Mouse (Mus musculus): ENCODE results near the gene Secisbp2.

Secisbp2 gene

GRCm38 (mm10) chr13:51685290-51685966 lies 33.9 kb downstream of the Secisbp2 start:
- no peak for DNase-seq (ENCODE audit: low read depth, low spot score)

GRCm38 (mm10) chr13:51686966-51687365 lies 35.5 kb downstream of the Secisbp2 start:
- no peak for DNase-seq (ENCODE audit: low read depth, low spot score)

GRCm38 (mm10) chr13:51688688-51689087 lies 37.2 kb downstream of the Secisbp2 start:
- DNase-seq (ENCODE audit: low read depth, low spot score), result no peak

- no peak for DNase-seq (ENCODE audit: low read depth, low spot score)
Observed at GRCm38 (mm10) chr13:51696481-51696880, 45.0 kb downstream of the Secisbp2 start.

GRCm38 (mm10) chr13:51697455-51697854 lies 46.0 kb downstream of the Secisbp2 start:
- no peak for DNase-seq (ENCODE audit: low read depth, low spot score)

- peak; percentile 30 for DNase-seq (ENCODE audit: low read depth, low spot score)
Observed at GRCm38 (mm10) chr13:51697897-51698296, 46.4 kb downstream of the Secisbp2 start.

- DNase-seq (ENCODE audit: low read depth, low spot score), result no peak
Observed at GRCm38 (mm10) chr13:51698318-51698717, 46.8 kb downstream of the Secisbp2 start.

GRCm38 (mm10) chr13:51703893-51704292 lies 52.4 kb downstream of the Secisbp2 start:
- DNase-seq (ENCODE audit: low read depth, low spot score), result no peak

- no peak for DNase-seq (ENCODE audit: low read depth, low spot score)
Observed at GRCm38 (mm10) chr13:51705882-51706854, 54.7 kb downstream of the Secisbp2 start.

GRCm38 (mm10) chr13:51710738-51711137 lies 59.2 kb downstream of the Secisbp2 start:
- no peak for DNase-seq (ENCODE audit: low read depth, low spot score)

- DNase-seq (ENCODE audit: low read depth, low spot score), result no peak
Observed at GRCm38 (mm10) chr13:51712022-51712421, 60.5 kb downstream of the Secisbp2 start.

GRCm38 (mm10) chr13:51716350-51717263 lies 65.1 kb downstream of the Secisbp2 start:
- DNase-seq (ENCODE audit: low read depth, low spot score), result no peak

- no peak for DNase-seq (ENCODE audit: low read depth, low spot score)
Observed at GRCm38 (mm10) chr13:51719256-51719655, 67.8 kb downstream of the Secisbp2 start.

GRCm38 (mm10) chr13:51720556-51720955 lies 69.1 kb downstream of the Secisbp2 start:
- no peak for DNase-seq (ENCODE audit: low read depth, low spot score)

- DNase-seq (ENCODE audit: low read depth, low spot score), result no peak
Observed at GRCm38 (mm10) chr13:51723114-51723513, 71.6 kb downstream of the Secisbp2 start.

GRCm38 (mm10) chr13:51724566-51724965 lies 73.1 kb downstream of the Secisbp2 start:
- no peak for DNase-seq (ENCODE audit: low read depth, low spot score)

GRCm38 (mm10) chr13:51725446-51725845 lies 73.9 kb downstream of the Secisbp2 start:
- no peak for DNase-seq (ENCODE audit: low read depth, low spot score)

- no peak for DNase-seq (ENCODE audit: low read depth, low spot score)
Observed at GRCm38 (mm10) chr13:51725926-51726574, 74.6 kb downstream of the Secisbp2 start.

GRCm38 (mm10) chr13:51727364-51727763 lies 75.9 kb downstream of the Secisbp2 start:
- no peak for DNase-seq (ENCODE audit: low read depth, low spot score)

- DNase-seq (ENCODE audit: low read depth, low spot score), result no peak
Observed at GRCm38 (mm10) chr13:51729887-51730361, 78.4 kb downstream of the Secisbp2 start.

GRCm38 (mm10) chr13:51731474-51731873 lies 80.0 kb downstream of the Secisbp2 start:
- peak; percentile 82 for DNase-seq (ENCODE audit: low read depth, low spot score)
